Mouse (Mus musculus) bone marrow macrophage, adult 2 months (primary cell): ENCODE measurements around the gene Dis3l.

Source experiments
- CTCF ChIP-seq: IDR thresholded peaks from 2 replicates; pipeline ENCODE4 v1.5.1; 2012; ENCODE audit warnings: low read depth, mild to moderate bottlenecking, low read length, moderate library complexity
- POLR2A ChIP-seq: IDR thresholded peaks from 2 replicates; pipeline ENCODE4 v1.6.1; 2012; ENCODE audit warnings: mild to moderate bottlenecking, low read depth, low read length, borderline replicate concordance

GRCm38 (mm10) chr9:64386466-64387211, 45.6 kb upstream of the Dis3l start:
- TF ChIP-seq CTCF (no peak), POLR2A (no peak)
